In genomic region chr3:68526416-68526815, GRCm38 (mm10) we compare ENCODE assay signal across 12 mouse cellular contexts.
"Had no signal": no experiment of that assay in that cellular context is flagged by ENCODE, and none has a peak within 500 bp of the region (broad histone marks: within the 10 kb centered on the region; RNA-seq: fewer than 3 reads in every experiment).

No protein-coding gene starts in this region.

- H3K4me2 ChIP-seq: limb, embryonic 13.5 days; midbrain, embryonic 12.5 days; stomach, embryonic 15.5 days had no signal

- H3K27ac ChIP-seq: kidney, postnatal 0 days; limb, embryonic 13.5 days; liver, embryonic 14.5 days; midbrain, embryonic 12.5 days; stomach, embryonic 15.5 days had no signal

- DNase-seq: kidney, postnatal 36 days; left cerebral cortex, postnatal 4 days; lung, adult 18-20 months; right cerebral cortex, postnatal 14 days; thymus, adult 2 months; thymus, postnatal 36 days had no signal

- H3K4me1 ChIP-seq: limb, embryonic 13.5 days; stomach, embryonic 15.5 days had no signal

- ATAC-seq: midbrain, embryonic 16.5 days had no signal

- H3K9ac ChIP-seq: limb, embryonic 13.5 days; liver, embryonic 14.5 days; midbrain, embryonic 12.5 days; stomach, embryonic 15.5 days had no signal

- H3K9me3 ChIP-seq: limb, embryonic 13.5 days; midbrain, embryonic 12.5 days; stomach, embryonic 15.5 days had no signal

- H3K4me3 ChIP-seq: limb, embryonic 13.5 days; midbrain, embryonic 12.5 days; stomach, embryonic 15.5 days had no signal

- H3K27me3 ChIP-seq: limb, embryonic 13.5 days; midbrain, embryonic 12.5 days; stomach, embryonic 15.5 days had no signal

- H3K36me3 ChIP-seq: limb, embryonic 13.5 days; midbrain, embryonic 12.5 days; stomach, embryonic 15.5 days had no signal
